Mouse (Mus musculus): ENCODE results near the gene Gm9008. TPM values are rescaled to one million over a fixed set of nuclear protein-coding genes. Genes with fewer than 3 reads are reported as not detected.
"Not testable (repeated sequence)": the region's sequence is repeated elsewhere in the genome, so short reads cannot be mapped to it uniquely, and the experiment has no call there.

Gene Gm9008
- total RNA-seq (2021) = 1 to 10 TPM; 1.3 to 2.0 TPM
- long read RNA-seq, experiment 1 = 0 reads
- long read RNA-seq, experiment 2 = 0 reads

DNA sequence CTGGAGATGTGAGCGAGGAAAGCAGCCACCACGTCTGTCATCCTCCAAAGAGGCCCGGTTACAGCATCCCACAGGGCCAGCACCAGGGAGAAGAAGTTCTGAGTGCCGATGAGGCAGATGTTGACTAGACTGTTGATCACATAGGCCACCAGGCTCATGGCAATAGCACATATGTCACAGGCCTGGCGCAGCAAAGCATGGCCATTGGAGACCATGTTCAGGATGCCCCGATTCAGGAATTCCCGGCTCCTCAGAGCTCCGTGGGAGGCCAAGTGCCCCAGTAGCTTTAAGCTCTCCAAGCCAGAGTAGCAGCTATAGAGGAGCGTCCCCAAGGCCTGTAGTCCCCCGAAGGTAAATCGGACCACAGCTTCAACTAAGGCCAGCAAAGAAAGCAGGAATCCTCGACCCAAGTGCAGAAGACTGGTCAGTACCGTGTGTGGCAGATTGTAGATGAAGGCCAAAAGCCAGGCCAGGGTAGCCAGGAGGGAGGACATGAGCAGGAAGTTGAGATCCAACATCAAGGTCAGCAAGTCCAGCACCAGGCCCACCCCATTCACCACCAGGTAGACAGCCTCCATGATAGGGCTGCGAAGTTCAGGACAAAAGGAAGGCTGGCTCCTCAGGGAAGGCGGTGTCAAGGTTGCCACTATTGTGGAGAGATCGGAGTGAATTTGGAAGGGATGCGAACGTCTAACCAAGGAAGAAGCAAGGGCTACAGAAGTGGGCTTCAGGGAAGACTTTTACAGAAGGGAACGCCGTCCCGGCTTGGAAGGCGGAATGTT lies at the start of gene Gm9008:
TSS of gene Gm9008 (minus strand) at position 731 of the 782 bp plus-strand sequence.
- DNase-seq; intact Hi-C loops (cut with DNase I; ENCODE audit: low total_unique reads): not testable (repeated sequence)

- no peak for DNase-seq
- intact Hi-C loops (cut with DNase I; ENCODE audit: low total_unique reads) = no loop called here
These were observed 24.5 kb upstream of the Gm9008 start for GRCm38 (mm10) chr6:76521975-76522641.

DNA sequence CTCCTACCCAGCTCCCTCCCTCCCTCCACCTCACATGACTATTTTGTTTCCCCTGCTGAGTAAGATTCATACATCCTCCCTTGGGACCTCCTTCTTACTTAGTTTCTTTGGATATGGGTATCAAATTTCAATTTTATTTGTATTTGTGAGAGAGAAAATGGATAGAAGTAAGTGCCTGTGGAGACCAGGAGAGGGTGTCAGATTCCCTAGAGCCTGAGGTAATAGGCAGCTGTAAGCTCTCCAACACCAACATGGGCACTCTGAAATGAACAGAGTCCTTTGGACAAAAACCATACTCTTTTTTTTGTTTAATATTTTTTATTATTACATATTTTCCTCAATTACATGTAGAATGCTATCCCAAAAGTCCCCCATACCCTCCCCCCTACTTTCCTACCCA lies 12.6 kb upstream of the Gm9008 start:
- no peak for DNase-seq
- intact Hi-C loops (cut with DNase I; ENCODE audit: low total_unique reads) = no loop called here

DNA sequence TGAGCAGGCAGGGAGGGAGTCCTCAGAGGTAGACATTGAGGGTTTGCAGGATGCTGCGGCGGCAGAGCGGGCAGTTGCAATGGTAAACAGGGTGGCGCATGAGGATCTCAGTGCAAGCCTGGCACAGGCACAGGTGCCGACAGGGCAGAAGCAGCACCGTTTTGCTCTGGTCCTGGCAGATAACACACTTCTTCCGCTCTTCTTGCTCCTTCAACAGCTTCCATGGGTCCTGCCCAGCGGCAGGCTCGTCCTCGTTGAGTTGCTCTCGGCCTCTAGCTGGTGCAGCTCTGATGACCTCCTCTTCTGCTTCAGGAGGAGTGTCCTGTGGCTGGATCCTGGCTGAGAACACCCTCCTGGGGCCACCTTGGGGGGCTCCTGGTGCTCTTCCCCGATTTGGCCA lies 1.2 kb downstream of the Gm9008 start:
- DNase-seq; intact Hi-C loops (cut with DNase I; ENCODE audit: low total_unique reads): not testable (repeated sequence)

- DNase-seq = no peak
- intact Hi-C loops (cut with DNase I; ENCODE audit: low total_unique reads) = no loop called here
These were observed 29.4 kb downstream of the Gm9008 start for GRCm38 (mm10) chr6:76468194-76468593.

All from gastrocnemius, postnatal 14 days (tissue).